Mouse (Mus musculus) MEL (cell line): Measurements from ENCODE around the gene Rapgef6. TPM values are rescaled to one million over a fixed set of nuclear protein-coding genes. Genes with fewer than 3 reads are reported as not detected.

Source experiments
- DNase-seq: peaks from one replicate; pipeline ENCODE4 v3.0.0; 2011; ENCODE audit warnings: low read depth, low spot score
- H3K27ac ChIP-seq: 2 replicates; pipeline ENCODE4 v1.5.1; 2012; ENCODE audit warnings: low read depth, mild to moderate bottlenecking, control low read depth, low read length, moderate library complexity; ENCODE audit not compliant: control insufficient read depth
- H3K27me3 ChIP-seq, 2 experiments: fragments of 150-350 bp in 1 of 2; sonication (generic) in 1 of 2; 2 replicates each; pipeline ENCODE4 v1.6.1; 2012; ENCODE audit warnings: low read length in 2 of 2, mild to moderate bottlenecking in 2 of 2, improper control_type of control experiment in 1 of 2, moderate library complexity in 1 of 2; ENCODE audit not compliant: insufficient read depth in 2 of 2, control insufficient read depth in 1 of 2
- H3K36me3 ChIP-seq, 2 experiments: 2 replicates each; pipeline ENCODE4 v1.6.1; 2012 to 2014; ENCODE audit warnings: low read length in 2 of 2, improper control_type of control experiment in 1 of 2, inconsistent platforms in 1 of 2, mild to moderate bottlenecking in 1 of 2; ENCODE audit not compliant: insufficient read depth in 2 of 2, control insufficient read depth in 1 of 2
- H3K4me1 ChIP-seq, 2 experiments: fragments of 150-350 bp in 1 of 2; sonication (generic) in 1 of 2; 2 replicates each; pipeline ENCODE4 v1.6.1; 2012; ENCODE audit warnings: low read length in 2 of 2, improper control_type of control experiment in 1 of 2, mild to moderate bottlenecking in 1 of 2; ENCODE audit not compliant: insufficient read depth in 2 of 2, control insufficient read depth in 1 of 2
- H3K4me3 ChIP-seq, 2 experiments: fragments of 150-350 bp in 1 of 2; sonication (generic) in 1 of 2; 2 replicates each; pipeline ENCODE4 v1.5.1; 2012; ENCODE audit warnings: low read depth in 2 of 2, low read length in 2 of 2, mild to moderate bottlenecking in 2 of 2, moderate library complexity in 2 of 2, control low read depth in 1 of 2, improper control_type of control experiment in 1 of 2; ENCODE audit not compliant: control insufficient read depth in 1 of 2, insufficient read depth in 1 of 2
- H3K79me2 ChIP-seq: 2 replicates; pipeline ENCODE4 v1.6.1; 2012; ENCODE audit warnings: mild to moderate bottlenecking, low read length, moderate library complexity; ENCODE audit not compliant: control insufficient read depth, poor library complexity, insufficient read depth
- H3K9ac ChIP-seq: 2 replicates; pipeline ENCODE4 v1.6.1; 2012; ENCODE audit warnings: low read depth, mild to moderate bottlenecking, control low read depth, low read length, moderate library complexity; ENCODE audit not compliant: control insufficient read depth, poor library complexity, severe bottlenecking
- H3K9me3 ChIP-seq: fragments of 150-350 bp; sonication (generic); replicated peaks from 2 replicates; pipeline ENCODE4 v1.6.1; 2012; ENCODE audit warnings: mild to moderate bottlenecking, low read length, improper control_type of control experiment, moderate library complexity; ENCODE audit not compliant: insufficient read depth
- BHLHE40 ChIP-seq: IDR thresholded peaks from 2 replicates; pipeline ENCODE4 v1.6.1; 2012; ENCODE audit warnings: low read depth, mild to moderate bottlenecking, inconsistent platforms, low read length, improper control_type of control experiment, borderline replicate concordance
- CHD1 ChIP-seq: IDR thresholded peaks from 2 replicates; pipeline ENCODE4 v1.6.1; 2012; ENCODE audit warnings: low read depth, mild to moderate bottlenecking, inconsistent platforms, low read length, improper control_type of control experiment
- CTCF ChIP-seq, 3 experiments: IDR thresholded peaks in 2 of 3; conservative IDR thresholded peaks in 1 of 3; 2 replicates each; pipeline ENCODE4 v1.5.1; 2011 to 2012; ENCODE audit warnings: low read length in 3 of 3, low read depth in 2 of 3, mild to moderate bottlenecking in 2 of 3, improper control_type of control experiment in 1 of 3, inconsistent platforms in 1 of 3, mixed read lengths in 1 of 3, moderate library complexity in 1 of 3; ENCODE audit not compliant: control insufficient read depth in 1 of 3, insufficient read depth in 1 of 3, poor library complexity in 1 of 3, severe bottlenecking in 1 of 3
- E2F4 ChIP-seq: IDR thresholded peaks from 2 replicates; pipeline ENCODE4 v1.6.1; 2011; ENCODE audit warnings: low read depth, low read length, improper control_type of control experiment, borderline replicate concordance
- ELF1 ChIP-seq: IDR thresholded peaks from 2 replicates; pipeline ENCODE4 v1.6.1; 2014; ENCODE audit warnings: low read depth, mild to moderate bottlenecking, inconsistent platforms, low read length, improper control_type of control experiment, moderate library complexity
- EP300 ChIP-seq, 2 experiments: IDR thresholded peaks; 2 replicates each; pipeline ENCODE4 v1.6.1; 2011; ENCODE audit warnings: improper control_type of control experiment in 2 of 2, low read length in 2 of 2, low read depth in 1 of 2, mild to moderate bottlenecking in 1 of 2
- GABPA ChIP-seq: IDR thresholded peaks from 2 replicates; pipeline ENCODE4 v1.6.1; 2012; ENCODE audit warnings: low read depth, mild to moderate bottlenecking, inconsistent platforms, low read length, improper control_type of control experiment, moderate library complexity
- GATA1 ChIP-seq: IDR thresholded peaks from 2 replicates; pipeline ENCODE4 v1.6.1; 2011; ENCODE audit warnings: low read depth, low read length, improper control_type of control experiment
- JUND ChIP-seq: IDR thresholded peaks from 2 replicates; pipeline ENCODE4 v1.6.1; 2011; ENCODE audit warnings: low read depth, mild to moderate bottlenecking, improper control_type of control experiment, low read length
- KAT2A ChIP-seq: conservative IDR thresholded peaks from 2 replicates; pipeline ENCODE4 v1.6.1; 2012; ENCODE audit warnings: low read depth, low read length, improper control_type of control experiment, inconsistent platforms
- MAFK ChIP-seq: IDR thresholded peaks from 2 replicates; pipeline ENCODE4 v1.6.1; 2011; ENCODE audit warnings: low read depth, mild to moderate bottlenecking, low read length, improper control_type of control experiment, borderline replicate concordance
- MAZ ChIP-seq: IDR thresholded peaks from 2 replicates; pipeline ENCODE4 v1.6.1; 2012; ENCODE audit warnings: low read depth, mild to moderate bottlenecking, inconsistent platforms, low read length, improper control_type of control experiment
- MEF2A ChIP-seq: IDR thresholded peaks from 2 replicates; pipeline ENCODE4 v1.6.1; 2014; ENCODE audit warnings: low read depth, mild to moderate bottlenecking, inconsistent platforms, low read length, improper control_type of control experiment; ENCODE audit not compliant: poor library complexity, insufficient replicate concordance, severe bottlenecking; ENCODE audit errors: extremely low read depth
- MYB ChIP-seq: IDR thresholded peaks from 2 replicates; pipeline ENCODE4 v1.6.1; 2011; ENCODE audit warnings: mild to moderate bottlenecking, low read depth, low read length, improper control_type of control experiment
- MYC ChIP-seq: IDR thresholded peaks from 2 replicates; pipeline ENCODE4 v1.6.1; 2011; ENCODE audit warnings: low read depth, mild to moderate bottlenecking, low read length, improper control_type of control experiment, moderate library complexity
- NELFE ChIP-seq: IDR thresholded peaks from 2 replicates; pipeline ENCODE4 v1.6.1; 2011; ENCODE audit warnings: low read depth, low read length, improper control_type of control experiment
- NRF1 ChIP-seq: IDR thresholded peaks from 2 replicates; pipeline ENCODE4 v1.6.1; 2014; ENCODE audit warnings: low read depth, mild to moderate bottlenecking, inconsistent platforms, low read length, improper control_type of control experiment, moderate library complexity; ENCODE audit not compliant: poor library complexity, insufficient read depth, severe bottlenecking
- POLR2A ChIP-seq, 2 experiments: IDR thresholded peaks; 2 replicates each; pipeline ENCODE4 v1.6.1; 2011 to 2012; ENCODE audit warnings: low read length in 2 of 2, mild to moderate bottlenecking in 2 of 2, control low read depth in 1 of 2, improper control_type of control experiment in 1 of 2, low read depth in 1 of 2, moderate library complexity in 1 of 2; ENCODE audit not compliant: control insufficient read depth in 1 of 2, insufficient read depth in 1 of 2, poor library complexity in 1 of 2
- POLR2AphosphoS2 ChIP-seq: IDR thresholded peaks from 2 replicates; pipeline ENCODE4 v1.6.1; 2011; ENCODE audit warnings: low read length, improper control_type of control experiment
- POLR2AphosphoS5 ChIP-seq: IDR thresholded peaks from 2 replicates; pipeline ENCODE4 v1.6.1; 2012; ENCODE audit warnings: low read depth, borderline replicate concordance, mild to moderate bottlenecking, inconsistent platforms, low read length, moderate library complexity, mixed read lengths
- RAD21 ChIP-seq: IDR thresholded peaks from 2 replicates; pipeline ENCODE4 v1.6.1; 2011; ENCODE audit warnings: mild to moderate bottlenecking, low read depth, low read length, improper control_type of control experiment
- RCOR1 ChIP-seq: IDR thresholded peaks from 2 replicates; pipeline ENCODE4 v1.6.1; 2012; ENCODE audit warnings: low read depth, mild to moderate bottlenecking, inconsistent platforms, low read length, improper control_type of control experiment
- SIN3A ChIP-seq: IDR thresholded peaks from 2 replicates; pipeline ENCODE4 v1.6.1; 2012; ENCODE audit warnings: low read length, improper control_type of control experiment, inconsistent platforms
- SMC3 ChIP-seq: IDR thresholded peaks from 2 replicates; pipeline ENCODE4 v1.6.1; 2011; ENCODE audit warnings: low read depth, low read length, improper control_type of control experiment
- TAL1 ChIP-seq: IDR thresholded peaks from 2 replicates; pipeline ENCODE4 v1.6.1; 2012; ENCODE audit warnings: mild to moderate bottlenecking, inconsistent platforms, low read length, moderate library complexity, mixed read lengths
- TBP ChIP-seq: IDR thresholded peaks from 2 replicates; pipeline ENCODE4 v1.8.0; 2011; ENCODE audit warnings: low read depth, low read length, improper control_type of control experiment
- UBTF ChIP-seq: IDR thresholded peaks from 2 replicates; pipeline ENCODE4 v1.6.1; 2012; ENCODE audit warnings: low read depth, mild to moderate bottlenecking, inconsistent platforms, low read length, improper control_type of control experiment, moderate library complexity, borderline replicate concordance; ENCODE audit not compliant: insufficient read depth
- USF1 ChIP-seq: IDR thresholded peaks from 2 replicates; pipeline ENCODE4 v1.6.1; 2014; ENCODE audit warnings: low read depth, mild to moderate bottlenecking, inconsistent platforms, low read length, improper control_type of control experiment, moderate library complexity
- USF2 ChIP-seq, 2 experiments: IDR thresholded peaks; 2 replicates each; pipeline ENCODE4 v1.6.1; 2011 to 2012; ENCODE audit warnings: improper control_type of control experiment in 2 of 2, low read length in 2 of 2, borderline replicate concordance in 1 of 2, inconsistent platforms in 1 of 2, low read depth in 1 of 2, mild to moderate bottlenecking in 1 of 2; ENCODE audit not compliant: insufficient read depth in 1 of 2
- ZC3H11A ChIP-seq: IDR thresholded peaks from 2 replicates; pipeline ENCODE4 v1.6.1; 2012; ENCODE audit warnings: low read depth, mild to moderate bottlenecking, inconsistent platforms, low read length, improper control_type of control experiment
- ZKSCAN1 ChIP-seq: IDR thresholded peaks from 2 replicates; pipeline ENCODE4 v1.6.1; 2012; ENCODE audit warnings: low read depth, mild to moderate bottlenecking, inconsistent platforms, low read length, improper control_type of control experiment, moderate library complexity
- ZMIZ1 ChIP-seq: IDR thresholded peaks from 2 replicates; pipeline ENCODE4 v1.6.1; 2012; ENCODE audit warnings: low read depth, mild to moderate bottlenecking, inconsistent platforms, low read length, improper control_type of control experiment, moderate library complexity
- ZNF384 ChIP-seq: IDR thresholded peaks from 2 replicates; pipeline ENCODE4 v1.6.1; 2012; ENCODE audit warnings: low read depth, mild to moderate bottlenecking, inconsistent platforms, low read length, improper control_type of control experiment
- polyA plus RNA-seq, 2 experiments: library from polyadenylated mRNA; stranded (reverse) in 1 of 2; unstranded in 1 of 2; fragments of >175 nt in 1 of 2; fragments of >200 nt in 1 of 2; gene quantifications; 2 replicates each; pipeline versions ENCODE4 v1.2.1 to v1.2.4; 2012; ENCODE audit warnings: low replicate concordance in 2 of 2, low read depth in 1 of 2; ENCODE audit not compliant: insufficient read length in 2 of 2, insufficient read depth in 1 of 2, missing spikeins in 1 of 2
- total RNA-seq: library from RNA; depleted of rRNA; stranded (reverse); fragments of 300-350 nt; gene quantifications from 2 replicates; pipeline ENCODE4 v1.2.3, GENCODE M21; 2012; rRNA removed

Gene Rapgef6
- total RNA-seq (21.1 and 24.5 TPM in 2 replicates), polyA plus RNA-seq (10 to 100 TPM in 1 of 2 experiments, not detected in 1; 31.8 TPM)

DNA sequence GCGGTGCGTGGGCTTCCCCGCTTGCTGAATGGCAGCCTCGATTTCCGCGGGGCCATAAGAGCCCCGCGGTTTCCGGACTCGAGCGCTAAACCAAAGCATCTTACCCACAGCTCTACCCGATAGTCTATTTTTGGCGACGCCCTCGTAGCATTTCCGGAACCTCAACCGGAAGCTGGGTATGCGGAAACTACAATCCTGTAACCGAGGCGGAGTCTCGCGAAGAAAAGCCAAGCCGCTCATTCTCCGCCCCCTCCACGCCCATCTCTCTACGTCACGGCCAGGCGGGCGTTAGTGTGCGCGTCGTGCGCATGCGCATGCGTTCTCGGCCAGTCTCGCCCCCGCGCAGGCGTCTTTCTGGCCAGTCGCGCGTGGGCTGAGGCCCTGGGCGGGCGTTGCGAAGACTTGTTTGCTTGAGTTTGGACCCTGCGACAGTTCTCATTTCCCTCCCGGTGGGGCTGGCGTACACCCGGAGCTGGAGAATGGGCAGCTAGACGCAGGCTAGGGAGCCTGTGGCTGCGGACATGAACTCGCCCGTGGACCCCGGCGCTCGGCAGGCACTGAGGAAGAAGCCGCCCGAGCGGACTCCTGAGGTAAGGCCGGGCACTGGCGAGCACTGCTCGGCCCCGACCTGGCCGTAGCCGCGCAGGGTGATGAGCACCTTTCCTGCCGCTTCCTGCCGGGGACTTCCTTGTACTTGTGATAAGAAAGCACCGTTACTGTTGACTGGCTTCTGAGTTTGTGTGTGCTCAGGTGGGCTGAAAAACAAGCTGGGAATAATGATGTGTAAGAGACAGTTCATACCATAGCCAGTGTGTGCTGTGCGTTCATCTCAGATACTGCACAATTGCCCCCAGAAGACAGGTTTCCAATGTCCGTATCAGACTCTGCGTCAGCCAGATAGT, at the start of gene Rapgef6:
TSS of gene Rapgef6 (plus strand) at position 319 of the 902 bp plus-strand sequence.
- DNase-seq: peak; percentile 99
- Histone ChIP-seq H3K36me3 (peaks cover 2 to 46% of the 10 kb centered on the region in 2 experiments), H3K4me1 (peaks cover 15 to 18% of the 10 kb centered on the region in 2 experiments)
- TF ChIP-seq POLR2AphosphoS5 (0 out of 2 replicates have a peak, but pooled peaks have one; percentile 61), RCOR1 (peak; percentile 88; the same call in 1 of the 2 replicates), ZNF384 (no peak), USF2 (IDR thresholded peaks at IDR 0.05; ENCODE audit: borderline replicate concordance in 1 of 2, insufficient read depth in 1 of 2, low read depth in 1 of 2, low read length in 2 of 2) (no peak), RAD21 (no peak), MAFK (no peak), MEF2A (peak; percentile 99), POLR2A (IDR thresholded peaks at IDR 0.05; ENCODE audit: control insufficient read depth in 1 of 2, insufficient read depth in 1 of 2, low read depth in 1 of 2, low read length in 2 of 2, poor library complexity in 1 of 2) (peak; percentile 95 to 99), CTCF (IDR thresholded peaks at IDR 0.05 in 2 of 3, conservative IDR thresholded peaks at IDR 0.05 in 1 of 3; ENCODE audit: control insufficient read depth in 1 of 3, insufficient read depth in 1 of 3, low read depth in 2 of 3, low read length in 3 of 3, poor library complexity in 1 of 3, severe bottlenecking in 1 of 3) (no peak), CHD1 (peak; percentile 30; the same call in 1 of the 2 replicates), GATA1 (peak; percentile 63), USF1 (peak; percentile 37), TAL1 (peak; percentile 54), NELFE (peak; percentile 99), ELF1 (peak; percentile 97), UBTF (0 out of 2 replicates have a peak, but pooled peaks have one; percentile 50), SMC3 (no peak), JUND (no peak), BHLHE40 (0 out of 2 replicates have a peak, but pooled peaks have one; percentile 46), EP300 (IDR thresholded peaks at IDR 0.05; ENCODE audit: low read depth in 1 of 2, low read length in 2 of 2) (peak; percentile 37 to 61; a peak in 3 of 4 replicates), MYC (peak; percentile 19; the same call in 1 of the 2 replicates), GABPA (no peak), KAT2A (no peak; the same call in 1 of the 2 replicates), MYB (peak; percentile 80), SIN3A (peak; percentile 90), MAZ (peak; percentile 9; the same call in 1 of the 2 replicates), ZC3H11A (no peak), ZMIZ1 (peak; percentile 94), TBP (peak; percentile 76), POLR2AphosphoS2 (peak; percentile 96), ZKSCAN1 (no peak), E2F4 (no peak), NRF1 (peak; percentile 99; the same call in 1 of the 2 replicates)

More for the DNA sequence above, at the start of gene Rapgef6:
- Histone ChIP-seq H3K9ac (peak within 1 kb of the TSS; percentile 85), H3K27ac (peak within 1 kb of the TSS; percentile 91), H3K4me3 (peak within 1 kb of the TSS; percentile 85 to 89), H3K27me3 (no peaks in the 10 kb centered on the region), H3K9me3 (no peaks in the 10 kb centered on the region), H3K79me2 (peaks cover 39% of the 10 kb centered on the region)
